Mouse (Mus musculus): Measurements from ENCODE around the gene Tceal9. TPM values are rescaled to one million over a fixed set of nuclear protein-coding genes. Genes with fewer than 3 reads are reported as not detected.

The Tceal9 gene
- polyA plus RNA-seq, 1 experiment = 104 TPM

DNA sequence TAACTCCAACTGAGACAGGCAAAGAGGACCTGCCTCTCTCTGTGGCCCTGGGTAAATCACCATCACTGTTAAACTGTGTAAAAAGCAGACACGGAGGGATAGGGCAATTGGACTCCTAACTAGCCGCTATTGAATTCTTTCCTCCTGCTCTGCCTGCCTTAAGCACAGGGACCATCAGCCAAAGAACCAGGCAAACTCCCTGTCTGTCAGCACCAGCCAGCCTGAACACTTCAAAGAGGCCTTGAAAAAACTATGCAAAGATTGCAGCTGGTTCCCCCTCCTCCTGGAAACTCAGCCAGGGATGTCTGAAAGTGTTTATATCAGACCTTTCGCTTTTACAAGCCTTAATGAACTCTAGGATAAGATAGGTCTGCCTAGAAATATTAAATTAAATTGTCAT is 29.7 kb downstream of the Tceal9 start:
- Histone ChIP-seq H3K4me3 (ENCODE audit: insufficient read depth, low read length) (no peak overlapping the region), H3K27ac (ENCODE audit: insufficient read depth, low read length) (no peak overlapping the region), H3K4me1 (ENCODE audit: control insufficient read depth, insufficient read depth, low read length) (peaks cover 2% of the 10 kb centered on the region; the same call in 1 of the 2 replicates)
- TF ChIP-seq POLR2A (IDR thresholded peaks at IDR 0.05; ENCODE audit: extremely low read depth, insufficient read depth, low read length) (no peak), CTCF (IDR thresholded peaks at IDR 0.05; ENCODE audit: extremely low read depth, insufficient read depth, low read length) (no peak)

DNA sequence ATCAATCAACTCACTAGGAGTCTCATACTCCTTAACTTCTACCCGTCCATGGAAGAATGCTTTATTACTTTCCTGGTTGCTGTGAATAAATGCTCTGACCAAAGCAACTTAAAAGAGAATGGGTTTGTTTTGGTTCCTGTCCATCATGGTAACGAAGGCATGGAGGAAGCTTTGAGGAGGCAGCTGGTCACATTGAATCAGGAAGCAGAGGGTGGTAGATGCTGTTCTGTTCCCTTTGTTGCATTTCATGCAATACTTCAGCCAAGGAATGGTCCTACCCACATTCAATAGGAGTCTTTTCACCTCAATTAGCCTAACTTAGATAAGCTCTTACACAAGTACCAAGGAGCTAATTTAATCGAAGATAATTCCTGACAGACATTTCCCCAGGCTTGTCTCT is 30.5 kb downstream of the Tceal9 start:
- TF ChIP-seq CTCF (IDR thresholded peaks at IDR 0.05; ENCODE audit: extremely low read depth, insufficient read depth, low read length) = no peak
- TF ChIP-seq POLR2A (IDR thresholded peaks at IDR 0.05; ENCODE audit: extremely low read depth, insufficient read depth, low read length) = no peak
- no peak overlapping the region for H3K4me3 ChIP-seq (ENCODE audit: insufficient read depth, low read length)
- H3K4me1 ChIP-seq (ENCODE audit: control insufficient read depth, insufficient read depth, low read length) = peaks cover 2% of the 10 kb centered on the region; the same call in 1 of the 2 replicates
- no peak overlapping the region for H3K27ac ChIP-seq (ENCODE audit: insufficient read depth, low read length)

DNA sequence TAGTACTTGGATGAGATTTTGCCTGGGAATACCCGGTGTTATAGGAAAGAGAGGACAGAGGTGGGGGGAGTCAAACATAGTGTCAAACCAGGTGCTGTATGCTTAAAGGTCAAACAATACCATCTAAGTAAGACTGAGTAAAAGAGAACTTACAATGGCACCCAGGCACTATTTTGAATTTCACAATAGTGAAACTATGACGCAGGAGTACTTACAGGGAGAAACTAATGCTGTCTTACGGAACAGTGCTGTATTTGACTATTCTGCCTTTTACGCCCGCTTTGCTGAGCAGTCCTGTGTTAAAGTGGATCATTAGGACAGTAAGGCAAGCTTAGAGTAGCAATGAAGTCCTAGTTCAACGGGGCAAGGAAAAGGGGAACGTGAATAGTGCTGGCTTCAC is 32.7 kb downstream of the Tceal9 start:
- Histone ChIP-seq H3K27ac (ENCODE audit: insufficient read depth, low read length) (no peak overlapping the region), H3K4me3 (ENCODE audit: insufficient read depth, low read length) (no peak overlapping the region), H3K4me1 (ENCODE audit: control insufficient read depth, insufficient read depth, low read length) (no peaks in the 10 kb centered on the region)
- TF ChIP-seq CTCF (IDR thresholded peaks at IDR 0.05; ENCODE audit: extremely low read depth, insufficient read depth, low read length) = no peak
- no peak for TF ChIP-seq POLR2A (IDR thresholded peaks at IDR 0.05; ENCODE audit: extremely low read depth, insufficient read depth, low read length)

DNA sequence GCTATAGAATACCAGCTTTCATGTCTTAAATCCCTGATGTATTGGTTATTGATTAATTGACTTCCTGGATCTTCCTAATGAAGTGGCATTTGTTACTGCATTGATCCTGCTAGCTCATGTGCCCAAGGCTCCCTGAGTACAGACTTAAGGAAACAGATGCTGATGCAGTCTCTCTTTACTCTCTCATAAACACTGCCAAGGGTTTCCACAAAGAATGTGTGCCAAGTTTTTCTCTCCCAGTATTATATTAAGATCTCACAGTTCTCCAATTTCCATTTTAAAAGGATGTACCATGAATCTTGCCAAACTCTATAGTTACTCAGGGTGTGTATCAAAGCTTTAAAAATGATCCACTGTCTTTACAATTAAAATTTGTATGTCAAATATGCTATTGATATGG is 33.5 kb downstream of the Tceal9 start:
- TF ChIP-seq CTCF (IDR thresholded peaks at IDR 0.05; ENCODE audit: extremely low read depth, insufficient read depth, low read length) (no peak), POLR2A (IDR thresholded peaks at IDR 0.05; ENCODE audit: extremely low read depth, insufficient read depth, low read length) (no peak)
- no peak overlapping the region for H3K27ac ChIP-seq (ENCODE audit: insufficient read depth, low read length)
- H3K4me3 ChIP-seq (ENCODE audit: insufficient read depth, low read length) = no peak overlapping the region
- no peaks in the 10 kb centered on the region for H3K4me1 ChIP-seq (ENCODE audit: control insufficient read depth, insufficient read depth, low read length)

DNA sequence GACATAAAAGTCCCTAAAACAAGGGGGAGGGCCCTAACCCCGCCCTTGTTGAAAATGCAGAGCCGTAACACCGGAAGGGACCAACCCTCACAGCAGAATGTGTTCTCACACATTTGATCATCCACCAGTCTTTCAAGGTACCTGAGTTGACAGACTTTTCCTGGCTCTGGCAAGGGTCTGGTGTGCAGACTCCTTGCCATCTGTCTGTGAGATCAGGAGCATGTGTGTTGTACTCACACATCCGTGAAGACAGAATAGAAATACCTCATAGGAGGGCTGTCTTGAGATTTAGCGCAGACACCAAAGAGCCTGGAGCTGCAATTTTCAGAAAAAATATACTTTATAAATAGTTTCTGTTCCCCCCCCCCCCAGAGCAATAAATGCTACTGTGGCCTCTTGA is 34.5 kb downstream of the Tceal9 start:
- TF ChIP-seq CTCF (IDR thresholded peaks at IDR 0.05; ENCODE audit: extremely low read depth, insufficient read depth, low read length) = no peak
- Histone ChIP-seq H3K4me1 (ENCODE audit: control insufficient read depth, insufficient read depth, low read length) (no peaks in the 10 kb centered on the region), H3K27ac (ENCODE audit: insufficient read depth, low read length) (no peak overlapping the region), H3K4me3 (ENCODE audit: insufficient read depth, low read length) (no peak overlapping the region)

DNA sequence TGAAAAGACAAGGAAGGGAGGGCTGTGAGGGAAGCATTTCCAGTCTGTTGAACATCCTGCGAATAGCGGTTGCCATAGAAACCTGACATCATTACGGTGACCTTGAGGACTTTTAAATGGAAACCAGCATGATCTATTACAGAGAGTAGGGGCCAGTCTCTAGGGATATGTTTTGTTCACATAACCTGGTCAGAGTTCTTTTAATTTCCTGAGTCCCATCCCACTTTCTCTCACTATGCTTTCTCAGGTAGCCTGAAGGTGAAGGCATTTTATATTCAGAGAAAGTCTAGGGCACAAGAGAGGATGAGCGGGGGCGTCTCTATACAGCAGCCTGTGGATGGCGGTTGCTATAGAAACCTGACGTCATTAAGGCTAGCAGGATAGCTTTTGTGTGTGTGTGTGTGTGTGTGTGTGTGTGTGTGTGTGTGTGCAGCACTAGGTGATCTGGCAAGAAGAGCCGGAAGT is 46.0 kb downstream of the Tceal9 start:
- H3K4me3 ChIP-seq (ENCODE audit: insufficient read depth, low read length) = no peak overlapping the region
- H3K27ac ChIP-seq (ENCODE audit: insufficient read depth, low read length) = peak overlapping the region; percentile 77
- no peak for TF ChIP-seq CTCF (IDR thresholded peaks at IDR 0.05; ENCODE audit: extremely low read depth, insufficient read depth, low read length)
- no peak for TF ChIP-seq POLR2A (IDR thresholded peaks at IDR 0.05; ENCODE audit: extremely low read depth, insufficient read depth, low read length)
- H3K4me1 ChIP-seq (ENCODE audit: control insufficient read depth, insufficient read depth, low read length) = no peaks in the 10 kb centered on the region

Other genes with a start within 250 kb of the Tceal9 start
- 16.7 and 17.4 TPM in 2 replicates for gene Arxes1, start 211.7 kb upstream of the Tceal9 start, polyA plus RNA-seq (2012; rRNA removed)
- 326 and 347 TPM in 2 replicates for gene Bex2, start 176.8 kb upstream of the Tceal9 start, polyA plus RNA-seq (2012; rRNA removed)
- gene Nxf3, start 159.8 kb upstream of the Tceal9 start, polyA plus RNA-seq (2012; rRNA removed) = 0.09 and 0.23 TPM in 2 replicates
- gene Bex4, start 106.1 kb upstream of the Tceal9 start, polyA plus RNA-seq (2012; rRNA removed) = 22.9 and 23.4 TPM in 2 replicates
- gene Tceal8, start 72.7 kb upstream of the Tceal9 start, polyA plus RNA-seq (2012; rRNA removed) = 63.0 and 64.1 TPM in 2 replicates
- gene Tceal5, start 41.2 kb upstream of the Tceal9 start, polyA plus RNA-seq (2012; rRNA removed) = 162 and 186 TPM in 2 replicates
- 1.4 and 1.7 TPM in 2 replicates for gene Tceal7, start 30.3 kb upstream of the Tceal9 start, polyA plus RNA-seq (2012; rRNA removed)
- 88.0 and 94.0 TPM in 2 replicates for gene Bex1, start 29.6 kb upstream of the Tceal9 start, polyA plus RNA-seq (2012; rRNA removed)
- 440 and 459 TPM in 2 replicates for gene Bex3, start 25.2 kb downstream of the Tceal9 start, polyA plus RNA-seq (2012; rRNA removed)